Mouse (Mus musculus): ENCODE data around the gene Abhd13.

Abhd13 gene

GRCm38 (mm10) chr8:10006156-10006985 lies 28.9 kb downstream of the Abhd13 start, which contains the start of gene Tnfsf13b:
Gene Tnfsf13b (plus strand): TSS chr8:10006467.
- in situ Hi-C loops (cut with MboI; ENCODE audit: low pct_unique_long_range_greater_than_20kb in 1 of 2, low sequenced_read_pairs in 2 of 2, unreplicated experiment in 1 of 2), result no loop called here

- in situ Hi-C loops (cut with MboI; ENCODE audit: low pct_unique_long_range_greater_than_20kb in 1 of 2, low sequenced_read_pairs in 2 of 2, unreplicated experiment in 1 of 2), result no loop called here
Measured at GRCm38 (mm10) chr8:10006986-10007659, 29.6 kb downstream of the Abhd13 start.

- in situ Hi-C loops (cut with MboI; ENCODE audit: low pct_unique_long_range_greater_than_20kb in 1 of 2, low sequenced_read_pairs in 2 of 2, unreplicated experiment in 1 of 2), result no loop called here
Measured at GRCm38 (mm10) chr8:10007660-10008028, 30.1 kb downstream of the Abhd13 start.

- in situ Hi-C loops (cut with MboI; ENCODE audit: low pct_unique_long_range_greater_than_20kb in 1 of 2, low sequenced_read_pairs in 2 of 2, unreplicated experiment in 1 of 2), result no loop called here
Measured at GRCm38 (mm10) chr8:10016252-10016651, 38.7 kb downstream of the Abhd13 start.

- in situ Hi-C loops (cut with MboI; ENCODE audit: low pct_unique_long_range_greater_than_20kb in 1 of 2, low sequenced_read_pairs in 2 of 2, unreplicated experiment in 1 of 2), result no loop called here
Measured at GRCm38 (mm10) chr8:10017231-10017630, 39.7 kb downstream of the Abhd13 start.

GRCm38 (mm10) chr8:10030320-10031060 lies 53.0 kb downstream of the Abhd13 start:
- in situ Hi-C loops (cut with MboI; ENCODE audit: low pct_unique_long_range_greater_than_20kb in 1 of 2, low sequenced_read_pairs in 2 of 2, unreplicated experiment in 1 of 2), result no loop called here

GRCm38 (mm10) chr8:10031177-10031576 lies 53.7 kb downstream of the Abhd13 start:
- in situ Hi-C loops (cut with MboI; ENCODE audit: low pct_unique_long_range_greater_than_20kb in 1 of 2, low sequenced_read_pairs in 2 of 2, unreplicated experiment in 1 of 2), result no loop called here

GRCm38 (mm10) chr8:10040866-10041265 lies 63.4 kb downstream of the Abhd13 start:
- in situ Hi-C loops (cut with MboI; ENCODE audit: low pct_unique_long_range_greater_than_20kb in 1 of 2, low sequenced_read_pairs in 2 of 2, unreplicated experiment in 1 of 2), result loop anchor here in 1 of 2 experiments (10.0 kb wide), 1 partner anchor 354 kb away; no protein-coding TSS in a partner anchor

Data from mouse embryonic stem cell (cell line).